Mouse (Mus musculus): ENCODE data around the gene Gtf2h5.

Gene Gtf2h5

DNA sequence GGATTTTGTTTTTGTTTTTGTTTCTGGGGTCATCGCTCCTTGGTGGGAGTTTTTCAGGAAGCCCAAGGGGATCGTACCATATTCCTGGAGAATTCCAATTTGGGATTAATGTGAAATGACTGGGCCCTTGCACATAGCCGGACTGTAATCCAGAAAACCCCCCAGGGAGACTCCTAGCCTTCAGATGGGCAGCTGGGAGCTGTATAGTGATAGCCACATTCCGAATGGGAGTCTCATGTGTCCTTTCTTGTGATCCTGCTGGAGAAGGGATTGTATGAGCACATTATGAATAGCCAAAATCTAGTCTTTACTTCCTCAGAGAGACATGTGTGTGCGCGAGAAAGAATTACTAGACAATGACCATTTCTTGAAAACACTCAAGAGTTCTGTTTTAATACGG, 28.6 kb downstream of the Gtf2h5 start:
- CTCF ChIA-PET: interaction anchor here (0.6 kb wide), 1 partner anchor 493 kb away, joined by 3 read pairs; the partner anchor contains the start of gene Dynlt1c

GRCm38 (mm10) chr17:6110956-6111355, 31.4 kb downstream of the Gtf2h5 start:
- CTCF ChIA-PET: no interaction called here

DNA sequence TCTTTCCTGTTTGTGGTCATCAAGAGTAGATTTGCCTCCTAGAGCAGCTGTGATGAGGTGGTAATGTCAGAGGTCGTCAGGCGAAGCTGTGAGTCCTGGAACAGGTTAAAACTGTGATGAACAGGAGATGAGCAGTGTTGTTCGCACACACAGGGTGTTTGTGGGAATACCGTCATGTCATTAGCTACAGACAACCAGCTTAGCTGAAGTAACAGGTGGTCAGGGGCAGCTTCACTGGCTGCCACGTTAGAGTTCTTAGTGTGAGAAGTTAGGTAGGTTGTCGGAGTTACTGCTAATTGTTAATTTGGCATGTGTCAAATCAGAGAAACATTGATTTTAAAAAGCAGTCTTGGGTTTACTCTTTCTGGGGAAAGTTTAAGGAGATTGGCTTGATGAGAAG, 34.1 kb downstream of the Gtf2h5 start:
- CTCF ChIA-PET: no interaction called here

DNA sequence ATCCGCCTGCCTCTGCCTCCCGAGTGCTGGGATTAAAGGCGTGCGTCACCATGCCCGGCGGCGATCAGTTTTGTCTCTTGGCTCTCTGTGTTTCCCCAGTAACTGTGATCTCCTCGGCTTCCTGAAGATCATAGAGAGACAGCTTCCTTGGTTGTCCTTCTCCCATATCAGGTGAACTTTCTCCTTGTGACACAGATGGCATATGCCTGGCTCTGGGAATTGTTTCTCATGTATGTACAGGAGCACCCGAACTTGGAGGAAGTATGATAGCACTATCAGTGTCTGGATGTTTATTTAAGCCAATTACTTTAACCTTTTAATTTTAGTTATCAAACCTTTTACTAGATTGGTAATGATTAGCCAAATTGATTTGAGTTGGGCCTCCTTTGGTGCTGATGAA, 35.5 kb downstream of the Gtf2h5 start:
- CTCF ChIA-PET: no interaction called here

DNA sequence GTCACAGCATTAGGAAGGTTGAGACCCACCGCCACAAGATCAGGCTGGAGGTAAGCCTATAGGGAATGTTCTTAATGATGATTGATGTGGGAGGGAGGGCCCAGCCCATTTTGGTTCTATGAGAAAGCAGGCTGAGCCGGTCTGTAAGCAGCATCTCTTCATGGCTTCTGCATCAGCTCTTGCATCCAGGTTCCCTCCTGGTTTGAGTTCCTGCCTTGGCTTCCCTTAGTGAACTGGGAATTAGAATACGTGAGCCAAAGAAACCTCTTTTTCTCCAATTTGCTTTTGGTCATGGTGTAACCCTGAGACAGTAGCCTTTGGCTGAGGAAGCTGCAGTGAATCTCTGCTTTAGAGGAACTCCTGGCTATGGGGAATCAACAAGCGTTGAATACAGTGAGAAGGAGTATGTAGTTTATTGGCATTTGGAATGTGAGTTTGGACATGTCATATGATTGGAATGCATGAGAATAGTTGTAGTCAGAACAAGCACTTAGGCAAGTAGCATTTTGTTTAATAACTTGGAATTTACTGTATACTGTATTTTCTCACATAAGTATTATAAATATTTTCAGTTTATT, 37.7 kb downstream of the Gtf2h5 start:
- CTCF ChIA-PET: no interaction called here

DNA sequence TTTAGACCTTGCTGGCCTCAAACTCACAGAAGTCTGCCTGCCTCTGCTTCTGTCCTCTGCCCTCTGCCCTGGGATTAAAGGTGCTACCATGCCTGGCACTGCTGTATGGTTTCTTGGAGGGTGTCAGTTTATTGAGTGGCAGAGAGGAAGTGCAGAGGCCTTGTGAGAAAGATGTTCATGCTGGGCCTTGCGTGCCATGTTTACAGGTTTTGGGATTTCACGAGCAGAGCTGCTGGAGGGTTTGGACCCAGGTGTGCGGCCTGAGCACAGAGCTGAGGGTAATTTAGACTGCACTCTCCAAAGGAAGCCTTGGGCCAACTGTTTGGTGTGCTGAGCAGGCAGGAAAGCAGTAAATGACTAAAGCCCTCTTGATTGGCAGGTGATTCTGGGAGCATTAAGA, 38.3 kb downstream of the Gtf2h5 start:
- CTCF ChIA-PET: no interaction called here

DNA sequence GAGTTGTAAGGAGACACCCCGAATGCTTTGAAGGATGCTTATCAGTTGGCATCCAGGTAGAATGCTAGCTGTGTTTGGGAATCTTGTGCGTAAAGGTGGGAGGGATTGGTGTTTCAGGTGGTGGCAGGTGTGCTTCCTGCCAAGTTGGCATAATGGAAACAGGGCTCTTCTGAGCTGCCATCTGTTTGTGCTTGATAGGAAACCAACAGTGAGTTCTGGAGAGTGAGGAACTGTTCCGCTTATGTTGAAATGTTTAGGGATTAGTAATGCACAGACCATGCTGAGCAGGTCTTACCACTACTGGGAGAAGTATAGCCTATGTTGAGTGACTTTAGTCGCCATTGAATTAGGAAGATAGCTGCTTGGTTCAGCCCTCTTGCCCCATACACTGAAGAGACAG, 39.3 kb downstream of the Gtf2h5 start:
- CTCF ChIA-PET: no interaction called here

DNA sequence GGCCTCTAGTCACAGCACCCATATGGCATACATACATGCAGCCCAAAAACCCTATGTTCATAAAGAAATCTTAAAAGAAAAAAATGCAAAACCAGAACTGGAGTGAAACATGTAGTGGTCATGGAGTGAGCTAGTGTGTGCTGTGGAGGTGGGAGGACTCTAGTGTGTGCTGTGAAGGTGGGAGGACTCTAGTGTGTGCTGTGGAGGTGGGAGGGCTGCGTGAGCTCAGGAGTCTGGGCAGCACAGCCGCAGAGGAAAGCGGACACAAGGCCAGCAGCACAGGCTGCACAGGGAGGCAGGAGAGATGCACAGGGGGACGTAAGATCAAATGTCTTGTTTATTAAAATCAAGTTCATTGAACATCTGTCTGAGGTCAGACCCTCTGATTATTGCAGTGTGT, 44.2 kb downstream of the Gtf2h5 start:
- CTCF ChIA-PET: no interaction called here

DNA sequence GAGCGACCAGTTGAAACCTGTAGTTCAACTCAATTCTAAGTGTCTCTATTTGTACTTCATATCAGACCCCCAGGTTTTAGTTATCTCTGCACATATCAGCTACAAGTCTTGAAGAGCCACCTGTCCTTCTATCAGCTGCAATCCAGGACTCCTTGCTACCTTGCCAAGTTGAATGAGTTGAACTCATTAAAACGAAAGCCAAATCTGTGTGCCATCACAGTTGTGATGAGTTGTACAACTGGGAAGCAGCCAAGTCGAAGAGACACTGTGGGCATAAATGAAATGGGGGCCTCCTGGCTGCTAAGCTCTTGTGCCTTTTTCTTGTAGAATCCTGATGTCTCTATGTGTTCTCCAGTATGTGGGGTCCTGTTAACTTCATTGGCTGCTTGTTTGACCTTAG, 45.9 kb downstream of the Gtf2h5 start:
- CTCF ChIA-PET: no interaction called here

DNA sequence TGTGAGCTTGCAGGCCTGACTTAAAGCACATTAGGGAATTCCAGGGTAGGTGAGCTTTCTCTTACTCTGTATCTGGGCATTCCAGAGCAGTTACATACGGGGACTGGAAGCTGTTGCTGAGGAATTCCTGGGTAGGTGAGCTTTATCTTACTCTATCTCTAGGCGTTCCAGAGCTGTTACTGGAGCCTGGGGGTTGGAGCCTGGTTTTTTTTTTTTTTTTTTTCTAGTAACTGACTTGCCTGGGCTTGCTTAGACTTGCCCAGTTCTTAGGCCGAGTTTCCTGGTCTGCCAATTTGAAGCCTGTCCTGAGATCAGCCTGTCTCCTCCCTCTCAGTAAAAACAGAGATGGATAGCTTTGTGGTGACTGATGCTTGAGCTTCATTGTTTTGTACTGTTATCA, 48.5 kb downstream of the Gtf2h5 start:
- CTCF ChIA-PET: interaction anchor here (0.7 kb wide), 1 partner anchor 217 kb away, joined by 9 read pairs; no protein-coding TSS in a partner anchor

GRCm38 (mm10) chr17:6129361-6129760, 49.8 kb downstream of the Gtf2h5 start:
- CTCF ChIA-PET: no interaction called here

GRCm38 (mm10) chr17:6131083-6131482, 51.5 kb downstream of the Gtf2h5 start:
- CTCF ChIA-PET: no interaction called here
